9 mouse cellular contexts compared by ENCODE assay signal in the genomic region with DNA sequence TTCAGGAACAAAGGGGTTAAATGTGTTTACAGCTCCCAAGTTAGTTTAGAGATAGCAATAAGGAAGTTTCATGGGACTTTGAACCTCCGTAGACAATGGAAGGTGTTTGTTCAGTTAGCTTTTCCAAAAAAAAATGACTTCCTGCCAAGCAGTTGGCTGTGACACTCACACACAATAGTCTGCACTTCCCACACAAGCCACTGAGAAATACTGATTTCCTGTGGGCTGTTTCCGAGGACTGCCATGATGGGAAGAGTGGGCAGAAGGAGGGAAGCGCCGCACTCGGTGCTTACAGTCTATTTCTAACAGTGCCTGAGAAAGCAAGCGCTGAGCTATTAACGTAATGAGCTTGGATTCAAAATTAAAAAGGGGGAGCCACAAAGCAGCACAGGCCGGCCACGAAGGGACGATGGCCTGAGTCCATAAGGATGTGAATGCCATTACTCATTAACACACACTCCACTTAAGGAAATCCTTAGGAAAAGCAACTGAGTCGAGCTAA.
DNase-seq lines count a peak whose midpoint lies in the region; ATAC-seq and TF ChIP-seq lines count a peak whose summit lies in the region.
"Had no signal": no experiment of that assay in that cellular context is flagged by ENCODE, and none has a peak within 500 bp of the region (broad histone marks: within the 10 kb centered on the region; RNA-seq: fewer than 3 reads in every experiment).

No protein-coding gene starts in this region.

- H3K9me3 ChIP-seq in lung, embryonic 14.5 days (ENCODE audit: low read depth, low read length) = no peaks in the 10 kb centered on the region
- H3K9me3 ChIP-seq in kidney, embryonic 15.5 days (replicated peaks) = no peaks in the 10 kb centered on the region
- no peaks in the 10 kb centered on the region for H3K9me3 ChIP-seq in liver, embryonic 16.5 days (replicated peaks; ENCODE audit: control insufficient read depth, low read length)

- WGBS in lung, embryonic 14.5 days = 64% methylated on average over 11 of the region's 11 CpGs
- WGBS in kidney, embryonic 15.5 days = 53% methylated on average over 11 of the region's 11 CpGs
- 16% methylated on average over 11 of the region's 11 CpGs for whole genome bisulfite sequencing in liver, embryonic 16.5 days (ENCODE audit: insufficient replicate concordance)
- 19% methylated on average over 11 of the region's 11 CpGs for WGBS in thymus, adult 2 months

- peak; percentile 60 for DNase-seq in lung, embryonic 14.5 days
- no peak for DNase-seq in lung, postnatal 14 days
- DNase-seq in heart, adult 9 months (ENCODE audit: low spot score in 2 of 2) = peak; percentile 8 to 41
- no peak for DNase-seq in thymus, adult 18-20 months
- no peak for DNase-seq in thymus, adult 2 months
- no peak for DNase-seq in gastrocnemius, postnatal 4 days (ENCODE audit: low spot score in 2 of 2)

- no peak overlapping the region for H3K27ac ChIP-seq in lung, embryonic 14.5 days (ENCODE audit: low read depth)
- H3K27ac ChIP-seq in kidney, embryonic 15.5 days = peak overlapping the region; percentile 63
- H3K27ac ChIP-seq in liver, embryonic 16.5 days (ENCODE audit: low read length) = no peak overlapping the region
- H3K27ac ChIP-seq in thymus, adult 2 months (ENCODE audit: control insufficient read depth, insufficient read depth, low read length) = no peak overlapping the region

- ATAC-seq in lung, embryonic 14.5 days (ENCODE audit: insufficient read depth) = peak; percentile 74
- ATAC-seq in kidney, embryonic 15.5 days (replicated peaks; ENCODE audit: low FRiP score) = peak; percentile 76
- peak; percentile 58; the same call in 1 of the 2 replicates for ATAC-seq in liver, embryonic 16.5 days (ENCODE audit: low read depth)
- ATAC-seq: Patski had no signal

- no peak overlapping the region for H3K4me2 ChIP-seq in lung, embryonic 14.5 days
- H3K4me2 ChIP-seq in kidney, embryonic 15.5 days = no peak overlapping the region
- no peak overlapping the region for H3K4me2 ChIP-seq in liver, embryonic 16.5 days (ENCODE audit: low read depth, low read length)

- no peak overlapping the region for H3K4me3 ChIP-seq in lung, embryonic 14.5 days (ENCODE audit: low read depth, low read length)
- no peak overlapping the region for H3K4me3 ChIP-seq in kidney, embryonic 15.5 days (replicated peaks)
- H3K4me3 ChIP-seq in liver, embryonic 16.5 days (ENCODE audit: low read depth, low read length) = no peak overlapping the region
- no peak overlapping the region for H3K4me3 ChIP-seq in thymus, adult 2 months (ENCODE audit: control insufficient read depth, insufficient read depth, low read length)

- no peaks in the 10 kb centered on the region; the same call in 1 of the 2 replicates for H3K4me1 ChIP-seq in lung, embryonic 14.5 days (ENCODE audit: insufficient read depth)
- peaks cover 5% of the 10 kb centered on the region; the same call in 1 of the 2 replicates for H3K4me1 ChIP-seq in kidney, embryonic 15.5 days
- H3K4me1 ChIP-seq in liver, embryonic 16.5 days (ENCODE audit: control insufficient read depth, low read depth, low read length) = no peaks in the 10 kb centered on the region
- no peaks in the 10 kb centered on the region for H3K4me1 ChIP-seq in thymus, adult 2 months (replicated peaks; ENCODE audit: control insufficient read depth, insufficient read depth, low read length)

- no peak for TF ChIP-seq POLR2A in thymus, adult 2 months (IDR thresholded peaks at IDR 0.05; ENCODE audit: control insufficient read depth, extremely low read depth, insufficient read depth, low read length, poor library complexity)

- H3K9ac ChIP-seq in lung, embryonic 14.5 days = no peak overlapping the region
- H3K9ac ChIP-seq in kidney, embryonic 15.5 days = no peak overlapping the region
- no peak overlapping the region for H3K9ac ChIP-seq in liver, embryonic 16.5 days (ENCODE audit: low read depth, low read length)

- H3K27me3 ChIP-seq in lung, embryonic 14.5 days (ENCODE audit: insufficient read depth, low read length) = no peaks in the 10 kb centered on the region
- H3K27me3 ChIP-seq in kidney, embryonic 15.5 days = no peaks in the 10 kb centered on the region
- H3K27me3 ChIP-seq in liver, embryonic 16.5 days (ENCODE audit: control insufficient read depth, insufficient read depth, low read depth, low read length) = no peaks in the 10 kb centered on the region
- H3K27me3 ChIP-seq in thymus, adult 2 months (ENCODE audit: control insufficient read depth, insufficient read depth, low read length) = no peaks in the 10 kb centered on the region
- H3K27me3 ChIP-seq: Patski had no signal

- no peaks in the 10 kb centered on the region for H3K36me3 ChIP-seq in lung, embryonic 14.5 days (ENCODE audit: insufficient read depth)
- no peaks in the 10 kb centered on the region for H3K36me3 ChIP-seq in kidney, embryonic 15.5 days
- no peaks in the 10 kb centered on the region for H3K36me3 ChIP-seq in liver, embryonic 16.5 days (ENCODE audit: control insufficient read depth, insufficient read depth)
- H3K36me3 ChIP-seq in thymus, adult 2 months (ENCODE audit: control insufficient read depth, insufficient read depth, low read length) = no peaks in the 10 kb centered on the region

- no peak for TF ChIP-seq CTCF in lung, embryonic 14.5 days (IDR thresholded peaks at IDR 0.05; ENCODE audit: low read depth)
- TF ChIP-seq CTCF in thymus, adult 2 months (IDR thresholded peaks at IDR 0.05; ENCODE audit: borderline replicate concordance, control insufficient read depth, extremely low read depth, insufficient read depth, low read length, poor library complexity) = no peak

Comparison
In these comparisons a context has a peak if more than half of its experiments do, and no peak if none do; other contexts are left out.
1. DNase-seq: peak in lung, embryonic 14.5 days (single experiment) and heart, adult 9 months (2 of 2); none in lung, postnatal 14 days (single experiment), thymus, adult 18-20 months (0 of 2), thymus, adult 2 months (single experiment) and gastrocnemius, postnatal 4 days (0 of 2).
2. Peak in every context shown above with its lines, with median percentiles within 50 percentile points of each other: ATAC-seq.